Mouse (Mus musculus) CH12.LX (cell line): ENCODE results near the gene Dlg2.

ENCODE experiments used
- USF1 ChIP-seq: IDR thresholded peaks from 2 replicates; pipeline ENCODE4 v1.6.1; 2014; ENCODE audit warnings: low read depth, mild to moderate bottlenecking, inconsistent platforms, low read length, improper control_type of control experiment
- ZKSCAN1 ChIP-seq: IDR thresholded peaks from 2 replicates; pipeline ENCODE4 v1.6.1; 2012; ENCODE audit warnings: low read depth, inconsistent platforms, low read length, improper control_type of control experiment, borderline replicate concordance

- no peak for TF ChIP-seq USF1
- no peak for TF ChIP-seq ZKSCAN1
Observed at GRCm38 (mm10) chr7:92287058-92287457, 1810.6 kb downstream of the Dlg2 start.
